1 mouse cellular context compared by ENCODE assay signal in the genomic region with DNA sequence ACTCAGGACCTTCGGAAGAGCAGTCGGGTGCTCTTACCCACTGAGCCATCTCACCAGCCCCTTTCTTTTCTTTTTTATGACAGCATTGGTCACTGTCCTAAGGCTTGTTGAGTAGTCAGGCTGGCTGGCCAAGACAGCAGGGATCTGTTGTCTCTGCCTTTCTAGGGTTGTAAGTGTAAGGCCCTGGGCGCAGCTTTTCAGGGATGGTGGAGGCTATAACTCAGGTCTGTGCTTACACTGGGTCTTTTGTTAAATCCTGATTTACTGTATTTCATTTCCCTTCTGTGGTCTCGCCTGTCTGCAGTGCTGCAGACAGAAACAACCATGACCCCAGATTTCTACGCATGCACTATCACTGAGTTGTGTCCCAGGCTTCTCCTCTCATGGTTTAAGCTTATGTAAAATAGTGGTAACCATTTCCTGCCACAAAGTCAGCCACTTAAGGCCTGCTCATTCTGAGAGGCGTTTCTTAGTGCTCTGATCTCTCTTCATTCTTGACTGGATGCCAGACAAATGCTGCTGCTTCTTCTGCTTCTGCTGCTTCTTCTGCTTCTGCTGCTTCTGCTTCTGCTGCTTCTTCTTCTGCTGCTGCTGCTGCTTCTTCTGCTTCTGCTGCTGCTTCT.
A peak's percentile ranks its signal among the peaks of the same experiment; 100 is the strongest.
TF ChIP-seq lines count a peak whose summit lies in the region.

No protein-coding gene starts in this region.

TF ChIP-seq in MEL, 35 proteins besides CTCF, POLR2A, EP300 and RAD21 (continued from another document):
- 0 out of 2 replicates have a peak, but pooled peaks have one; percentile 39 for TF ChIP-seq TBP (IDR thresholded peaks at IDR 0.05; ENCODE audit: low read depth, low read length)
- TF ChIP-seq SIN3A (IDR thresholded peaks at IDR 0.05; ENCODE audit: low read length), result no peak
- no peak for TF ChIP-seq MYC (IDR thresholded peaks at IDR 0.05; ENCODE audit: low read depth, low read length)
- TF ChIP-seq HCFC1 (IDR thresholded peaks at IDR 0.05; ENCODE audit: low read depth, low read length), result 0 out of 2 replicates have a peak, but pooled peaks have one; percentile 44
- peak; percentile 46 for TF ChIP-seq ETS1 (IDR thresholded peaks at IDR 0.05; ENCODE audit: low read depth, low read length)
- TF ChIP-seq SMC3 (IDR thresholded peaks at IDR 0.05; ENCODE audit: low read depth, low read length), result no peak
- no peak for TF ChIP-seq MAX (IDR thresholded peaks at IDR 0.05; ENCODE audit: low read length)
- TF ChIP-seq MEF2A (IDR thresholded peaks at IDR 0.05; ENCODE audit: extremely low read depth, insufficient replicate concordance, low read depth, low read length, poor library complexity, severe bottlenecking), result no peak
- TF ChIP-seq RCOR1 (IDR thresholded peaks at IDR 0.05; ENCODE audit: low read depth, low read length), result no peak
- no peak for TF ChIP-seq MYB (IDR thresholded peaks at IDR 0.05; ENCODE audit: low read depth, low read length)
- no peak for TF ChIP-seq POLR2AphosphoS5 (IDR thresholded peaks at IDR 0.05; ENCODE audit: borderline replicate concordance, low read depth, low read length)
- TF ChIP-seq GATA1 (IDR thresholded peaks at IDR 0.05; ENCODE audit: low read depth, low read length), result no peak
